In the genomic region with DNA sequence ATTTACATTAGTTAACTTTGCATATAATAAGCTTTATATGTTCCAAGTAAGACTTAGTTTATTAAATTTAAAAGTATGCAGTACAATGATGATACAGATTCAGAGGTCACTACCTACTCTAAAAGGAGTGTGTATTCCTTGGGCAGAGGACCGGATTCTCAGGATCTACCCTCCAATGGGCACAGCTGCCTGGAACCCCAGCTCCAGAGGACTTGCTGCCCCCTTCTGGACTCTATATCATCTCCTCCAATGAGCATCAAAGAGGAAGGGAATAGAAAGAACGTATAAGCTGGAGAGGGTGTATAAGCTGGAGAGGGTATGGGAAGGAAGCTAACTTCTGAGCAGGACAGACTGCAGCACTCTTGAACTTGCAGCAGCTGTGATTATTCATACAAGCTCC, we compare ENCODE assay signal across 19 mouse cellular contexts. TPM values are rescaled to one million over a fixed set of nuclear protein-coding genes. Genes with fewer than 3 reads are reported as not detected.
DNase-seq lines count a peak whose midpoint lies in the region; ATAC-seq and TF ChIP-seq lines count a peak whose summit lies in the region.
"Had no signal": no experiment of that assay in that cellular context is flagged by ENCODE, and none has a peak within 500 bp of the region (broad histone marks: within the 10 kb centered on the region; RNA-seq: fewer than 3 reads in every experiment).

No protein-coding gene starts in this region.

- H3K4me1 ChIP-seq in cerebellum, adult 2 months (ENCODE audit: control insufficient read depth, insufficient read depth, low read length) = no peaks in the 10 kb centered on the region; the same call in 1 of the 2 replicates
- no peaks in the 10 kb centered on the region for H3K4me1 ChIP-seq in heart, postnatal 0 days (ENCODE audit: control insufficient read depth, insufficient read depth)
- no peaks in the 10 kb centered on the region for H3K4me1 ChIP-seq in liver, postnatal 0 days (ENCODE audit: insufficient read depth)
- H3K4me1 ChIP-seq: embryonic facial prominence, embryonic 13.5 days; heart, embryonic 15.5 days; limb, embryonic 15.5 days; neural tube, embryonic 13.5 days had no signal

- ATAC-seq in heart, postnatal 0 days (ENCODE audit: insufficient read depth, low read depth) = no peak
- ATAC-seq in liver, postnatal 0 days = no peak
- ATAC-seq: CD4-positive, CD25-positive, alpha-beta regulatory T cell, adult 4 months; forebrain, embryonic 16.5 days had no signal

- H3K4me2 ChIP-seq in heart, postnatal 0 days (ENCODE audit: low read depth, low read length) = no peak overlapping the region
- H3K4me2 ChIP-seq in liver, postnatal 0 days (ENCODE audit: low read depth, low read length) = no peak overlapping the region
- H3K4me2 ChIP-seq: embryonic facial prominence, embryonic 13.5 days; heart, embryonic 15.5 days; limb, embryonic 15.5 days; neural tube, embryonic 13.5 days had no signal

- 0 out of 2 replicates have a peak, but pooled peaks have one; percentile 7 for TF ChIP-seq CTCF in cerebellum, adult 2 months (IDR thresholded peaks at IDR 0.05; ENCODE audit: borderline replicate concordance, insufficient read depth, low read depth, low read length)
- TF ChIP-seq CTCF in heart, postnatal 0 days (IDR thresholded peaks at IDR 0.05; ENCODE audit: low read depth) = peak; percentile 33
- 0 out of 2 replicates have a peak, but pooled peaks have one; percentile 24 for TF ChIP-seq CTCF in liver, postnatal 0 days (IDR thresholded peaks at IDR 0.05; ENCODE audit: low read depth)

- 39% methylated on average over 2 of the region's 2 CpGs for WGBS in cerebellum, adult 2 months
- 51% methylated on average over 2 of the region's 2 CpGs for WGBS in heart, postnatal 0 days
- WGBS in liver, postnatal 0 days (ENCODE audit: insufficient replicate concordance) = 67% methylated on average over 2 of the region's 2 CpGs

- H3K9ac ChIP-seq in heart, postnatal 0 days (replicated peaks; ENCODE audit: low read depth, low read length) = no peak overlapping the region
- no peak overlapping the region for H3K9ac ChIP-seq in liver, postnatal 0 days (replicated peaks)
- H3K9ac ChIP-seq: embryonic facial prominence, embryonic 13.5 days; heart, embryonic 15.5 days; limb, embryonic 15.5 days; neural tube, embryonic 13.5 days had no signal

- TF ChIP-seq EP300 in heart, postnatal 0 days (IDR thresholded peaks at IDR 0.05; ENCODE audit: low read depth) = no peak
- TF ChIP-seq EP300 in liver, postnatal 0 days (IDR thresholded peaks at IDR 0.05; ENCODE audit: low read depth) = no peak

- no peak for DNase-seq in cerebellum, adult 2 months
- DNase-seq in cerebellum, adult 9-11 months = no peak
- DNase-seq in heart, postnatal 0 days (ENCODE audit: low spot score) = no peak
- DNase-seq in heart, adult 18-20 months = no peak
- no peak for DNase-seq in liver, postnatal 0 days
- DNase-seq in liver = no peak
- peak; percentile 12 for DNase-seq in brain, adult 2 months (ENCODE audit: low read depth, low spot score)
- no peak for DNase-seq in retina, postnatal 1 day
- DNase-seq: adrenal gland, postnatal 25 days; cerebellum, adult 18-20 months; lung, postnatal 4 days; thymus, postnatal 36 days had no signal

- H3K27me3 ChIP-seq in cerebellum, adult 2 months (ENCODE audit: control insufficient read depth, insufficient read depth, low read length) = no peaks in the 10 kb centered on the region
- no peaks in the 10 kb centered on the region for H3K27me3 ChIP-seq in heart, postnatal 0 days (ENCODE audit: control insufficient read depth, insufficient read depth, low read length)
- H3K27me3 ChIP-seq in liver, postnatal 0 days (ENCODE audit: insufficient read depth, low read length) = no peaks in the 10 kb centered on the region
- H3K27me3 ChIP-seq: embryonic facial prominence, embryonic 13.5 days; heart, embryonic 15.5 days; limb, embryonic 15.5 days; neural tube, embryonic 13.5 days had no signal

- H3K36me3 ChIP-seq in heart, postnatal 0 days (replicated peaks; ENCODE audit: control insufficient read depth, insufficient read depth, low read length) = peaks cover 47% of the 10 kb centered on the region
- peaks cover 33% of the 10 kb centered on the region for H3K36me3 ChIP-seq in liver, postnatal 0 days (replicated peaks; ENCODE audit: insufficient read depth, low read length)

- TF ChIP-seq POLR2A in cerebellum, adult 2 months (IDR thresholded peaks at IDR 0.05; ENCODE audit: borderline replicate concordance, insufficient read depth, low read length) = no peak

- no peaks in the 10 kb centered on the region for H3K9me3 ChIP-seq in heart, postnatal 0 days (replicated peaks; ENCODE audit: control insufficient read depth, low read length)
- no peaks in the 10 kb centered on the region for H3K9me3 ChIP-seq in liver, postnatal 0 days (ENCODE audit: low read length)
- H3K9me3 ChIP-seq: embryonic facial prominence, embryonic 13.5 days; G1E; heart, embryonic 15.5 days; limb, embryonic 15.5 days; neural tube, embryonic 13.5 days had no signal

- no peak overlapping the region for H3K27ac ChIP-seq in cerebellum, adult 2 months (ENCODE audit: insufficient read depth, low read length)
- no peak overlapping the region for H3K27ac ChIP-seq in heart, postnatal 0 days (ENCODE audit: low read depth)
- H3K27ac ChIP-seq in liver, postnatal 0 days (ENCODE audit: low read depth) = no peak overlapping the region
- H3K27ac ChIP-seq: embryonic facial prominence, embryonic 13.5 days; heart, embryonic 15.5 days; limb, embryonic 15.5 days; neural tube, embryonic 13.5 days had no signal

- H3K4me3 ChIP-seq in cerebellum, adult 2 months (replicated peaks; ENCODE audit: insufficient read depth, low read depth, low read length) = no peak overlapping the region
- no peak overlapping the region for H3K4me3 ChIP-seq in heart, postnatal 0 days (ENCODE audit: low read depth, low read length)
- H3K4me3 ChIP-seq in liver, postnatal 0 days (ENCODE audit: low read depth, low read length) = no peak overlapping the region
- H3K4me3 ChIP-seq: embryonic facial prominence, embryonic 13.5 days; heart, embryonic 15.5 days; limb, embryonic 15.5 days; neural tube, embryonic 13.5 days had no signal

RNA-seq across cellular contexts. Expression of a gene that starts 33.6 kb away (rescaled TPM):
- polyA plus RNA-seq in cerebellum, adult 2 months (2012; rRNA removed) = 14.1 and 15.2 TPM in 2 replicates
- 8.6 and 11.6 TPM in 2 replicates for total RNA-seq in heart, postnatal 0 days (2014; rRNA removed; ENCODE audit: low replicate concordance)
- polyA plus RNA-seq in heart, postnatal 0 days (2015; fragmentation: Nextera tagmentation; extraction: Ambion mirVana) = 11.8 and 14.0 TPM in 2 replicates
- total RNA-seq in heart, adult 18-20 months (2021) = 10 to 100 TPM in 1 of 2 experiments, 1 to 10 TPM in 1; 9.7 to 10.5 TPM
- 5.3 and 6.0 TPM in 2 replicates for polyA plus RNA-seq in liver, postnatal 0 days (2015; fragmentation: Nextera tagmentation; extraction: Ambion mirVana)

RNA-seq across cellular contexts. Expression of a gene that starts 37.6 kb away (rescaled TPM):
- polyA plus RNA-seq in cerebellum, adult 2 months (2012; rRNA removed) = 22.2 and 22.4 TPM in 2 replicates
- 36.7 and 37.5 TPM in 2 replicates for total RNA-seq in heart, postnatal 0 days (2014; rRNA removed; ENCODE audit: low replicate concordance)
- polyA plus RNA-seq in heart, postnatal 0 days (2015; fragmentation: Nextera tagmentation; extraction: Ambion mirVana) = 18.8 and 19.4 TPM in 2 replicates
- total RNA-seq in heart, adult 18-20 months (2021) = 10 to 100 TPM; 14.7 to 15.0 TPM
- polyA plus RNA-seq in liver, postnatal 0 days (2015; fragmentation: Nextera tagmentation; extraction: Ambion mirVana) = 9.6 and 10.9 TPM in 2 replicates
